Mouse (Mus musculus): ENCODE data around the gene Fam155a.
"Not testable (repeated sequence)": the region's sequence is repeated elsewhere in the genome, so short reads cannot be mapped to it uniquely, and the experiment has no call there.

Fam155a gene

DNA sequence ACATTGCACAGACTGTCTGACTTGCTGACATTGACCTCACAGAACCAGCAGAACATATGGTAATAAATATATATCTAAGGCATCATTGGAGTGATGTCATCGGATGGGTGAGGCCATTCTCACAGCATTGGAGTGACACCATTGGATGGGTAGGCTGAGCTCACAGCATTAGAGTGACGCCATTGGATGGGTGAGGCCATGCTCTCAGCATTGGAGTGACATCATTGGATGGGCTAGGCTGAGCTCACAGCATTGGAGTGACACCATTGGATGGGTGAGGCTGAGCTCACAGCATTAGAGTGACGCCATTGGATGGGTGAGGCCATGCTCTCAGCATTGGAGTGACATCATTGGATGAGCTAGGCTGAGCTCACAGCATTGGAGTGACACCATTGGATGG, 110.9 kb downstream of the Fam155a start:
- in situ Hi-C loops (cut with MboI, MseI), result not testable (repeated sequence)

DNA sequence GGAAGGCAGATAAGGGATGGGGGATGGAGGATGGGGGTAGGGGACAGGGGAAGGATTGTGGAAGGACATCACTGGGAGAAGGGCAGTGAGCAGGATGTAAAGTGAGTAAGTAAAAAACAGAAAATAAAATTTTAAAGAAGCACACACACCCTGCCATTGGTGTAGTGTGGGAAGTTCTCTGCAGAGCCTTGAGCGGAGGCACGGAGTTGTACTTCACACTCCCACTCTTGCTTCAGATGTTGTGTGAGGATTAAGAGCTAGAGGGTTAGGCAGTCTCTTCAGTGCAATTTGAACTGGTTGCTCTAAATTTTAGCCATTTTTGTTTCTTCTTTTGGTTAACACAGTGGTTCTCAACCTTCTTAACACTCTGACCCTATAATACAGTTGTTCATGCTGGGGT, 114.1 kb downstream of the Fam155a start:
- in situ Hi-C loops (cut with MboI, MseI), result no loop called here

DNA sequence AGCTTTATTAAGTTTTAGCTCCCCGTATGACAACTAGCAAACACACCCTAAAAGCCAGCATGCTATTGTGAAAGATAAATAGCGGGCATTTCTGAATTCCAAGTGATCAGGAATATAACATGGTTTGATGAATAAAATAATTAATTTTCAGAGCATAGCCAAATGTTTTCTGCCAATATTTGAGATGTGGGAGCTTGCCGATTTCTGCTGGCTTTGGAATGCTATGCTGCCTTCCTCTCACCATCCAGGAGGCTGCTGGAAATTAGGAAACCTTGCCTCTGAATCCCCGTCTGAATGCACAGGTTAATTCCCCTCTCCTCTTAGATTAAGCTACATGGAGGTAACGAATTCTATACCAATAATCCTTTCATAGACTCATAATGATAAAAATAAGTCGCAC, 116.1 kb downstream of the Fam155a start:
- in situ Hi-C loops (cut with MboI, MseI), result no loop called here

DNA sequence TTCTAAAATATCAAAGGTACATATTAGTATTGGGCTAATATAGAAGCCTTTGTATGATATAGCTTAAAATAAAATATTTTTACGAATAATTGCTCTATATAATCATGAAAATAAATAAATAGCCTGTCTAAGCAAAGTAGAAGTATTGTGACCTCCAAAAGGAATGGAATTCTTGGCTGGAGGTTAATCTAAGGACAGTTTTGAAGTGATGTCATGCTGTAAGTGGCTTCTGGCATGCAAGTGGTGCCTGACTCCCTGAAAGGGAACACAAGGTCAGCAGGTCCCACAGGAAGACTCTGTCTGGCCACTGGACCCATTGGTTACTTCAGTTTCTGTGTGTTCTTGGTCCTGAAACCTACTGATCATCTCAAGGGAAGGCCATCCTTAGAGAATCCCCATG, 117.3 kb downstream of the Fam155a start:
- in situ Hi-C loops (cut with MboI, MseI), result no loop called here

GRCm38 (mm10) chr8:9638162-9638561, 132.8 kb downstream of the Fam155a start:
- in situ Hi-C loops (cut with MboI, MseI), result no loop called here

DNA sequence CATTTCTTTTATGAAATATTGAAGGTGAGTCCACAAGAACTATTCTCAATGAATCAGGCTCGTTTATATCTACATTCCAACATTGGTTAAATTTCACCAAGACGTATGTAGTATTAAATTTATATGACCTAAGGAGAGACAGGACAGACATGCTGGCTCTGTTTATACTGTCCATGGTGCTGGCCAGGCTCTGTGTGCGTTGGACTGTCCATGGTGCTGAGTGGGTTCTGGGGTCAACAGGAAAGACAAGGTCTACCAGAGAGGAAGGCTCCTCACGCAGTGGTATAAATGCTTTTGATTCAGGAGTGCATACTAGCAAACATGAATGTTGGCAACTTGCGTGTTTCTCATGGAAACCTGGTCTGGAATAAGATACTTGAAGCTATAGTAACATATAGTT, 135.7 kb downstream of the Fam155a start:
- in situ Hi-C loops (cut with MboI, MseI), result no loop called here

- in situ Hi-C loops (cut with MboI, MseI), result no loop called here
Measured at GRCm38 (mm10) chr8:9607086-9607701, 163.8 kb downstream of the Fam155a start.

DNA sequence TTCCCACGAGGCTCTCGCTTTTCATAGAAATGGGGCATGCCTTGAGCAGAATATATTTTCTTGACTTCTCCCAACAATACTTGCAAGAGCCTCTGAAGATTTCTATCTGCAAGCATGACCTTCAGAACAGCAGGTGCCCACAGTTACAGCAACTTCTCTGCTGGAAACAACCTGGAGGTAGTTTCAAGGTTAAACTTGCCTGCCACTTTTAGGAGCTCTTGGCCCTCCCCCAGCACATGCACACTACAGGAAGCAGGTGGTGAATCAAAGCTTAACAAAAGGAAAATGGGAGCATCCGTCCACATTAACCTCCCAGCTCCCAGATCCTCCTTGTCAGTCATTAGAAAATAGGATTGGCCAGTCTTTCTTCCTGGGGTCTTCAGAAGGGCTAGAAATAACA, 175.0 kb downstream of the Fam155a start:
- in situ Hi-C loops (cut with MboI, MseI), result no loop called here

DNA sequence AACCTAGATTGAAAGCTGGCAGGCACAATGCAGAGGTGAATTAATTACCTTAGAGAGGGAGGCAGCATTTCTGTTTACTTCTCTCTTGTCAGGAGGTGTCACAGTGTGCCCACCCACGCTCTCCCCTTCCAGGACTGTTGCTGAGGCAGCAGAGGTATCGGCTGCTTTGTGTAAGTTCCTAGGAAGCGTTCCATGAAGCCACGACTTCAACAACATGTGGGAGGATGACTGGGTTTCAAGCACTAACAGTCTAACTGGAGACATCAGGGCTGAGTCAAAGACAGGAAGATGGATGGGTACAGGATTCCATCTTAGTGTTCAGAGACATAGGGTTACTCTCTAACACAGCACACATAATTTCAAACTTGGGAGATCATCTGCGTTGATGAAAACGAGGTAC, 189.1 kb downstream of the Fam155a start:
- in situ Hi-C loops (cut with MboI, MseI), result no loop called here

GRCm38 (mm10) chr8:9580192-9580591, 190.8 kb downstream of the Fam155a start:
- in situ Hi-C loops (cut with MboI, MseI), result no loop called here

- in situ Hi-C loops (cut with MboI, MseI), result no loop called here
Measured at GRCm38 (mm10) chr8:9571977-9572376, 199.0 kb downstream of the Fam155a start.

DNA sequence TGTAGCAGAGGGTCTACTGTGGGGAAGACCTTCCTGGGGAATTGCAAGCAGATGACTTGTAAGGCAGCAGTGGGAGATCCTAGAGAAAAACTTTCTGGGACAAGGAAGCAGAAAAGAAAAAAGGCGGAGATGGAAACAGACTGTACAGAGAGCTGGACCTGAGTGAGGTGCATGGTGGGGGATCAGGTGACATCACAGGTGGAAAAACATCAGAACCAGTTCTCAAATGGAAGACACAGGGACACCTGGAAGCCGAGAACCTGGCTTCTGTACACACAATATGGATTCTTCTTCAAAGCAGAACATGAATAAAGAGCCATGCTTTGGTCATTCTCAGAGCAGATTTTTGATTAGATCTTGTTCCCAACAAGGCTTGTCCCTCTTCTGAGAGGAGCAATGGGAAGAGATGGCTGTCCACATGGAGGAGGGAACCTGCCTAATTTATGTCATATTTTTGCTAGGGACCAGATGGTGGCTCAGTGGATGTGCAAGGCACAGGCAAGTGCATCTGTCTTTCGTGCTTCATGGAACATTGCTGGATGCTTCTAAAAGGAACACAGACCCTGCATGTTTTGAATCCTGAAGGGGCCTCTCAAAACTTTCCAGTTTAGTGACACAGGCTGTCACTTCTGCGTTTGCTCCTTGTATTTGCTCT, 201.3 kb downstream of the Fam155a start:
- in situ Hi-C loops (cut with MboI, MseI), result no loop called here

GRCm38 (mm10) chr8:9549199-9549598, 221.8 kb downstream of the Fam155a start:
- in situ Hi-C loops (cut with MboI, MseI), result no loop called here

- in situ Hi-C loops (cut with MboI, MseI), result no loop called here
Measured at GRCm38 (mm10) chr8:9547558-9547954, 223.4 kb downstream of the Fam155a start.

DNA sequence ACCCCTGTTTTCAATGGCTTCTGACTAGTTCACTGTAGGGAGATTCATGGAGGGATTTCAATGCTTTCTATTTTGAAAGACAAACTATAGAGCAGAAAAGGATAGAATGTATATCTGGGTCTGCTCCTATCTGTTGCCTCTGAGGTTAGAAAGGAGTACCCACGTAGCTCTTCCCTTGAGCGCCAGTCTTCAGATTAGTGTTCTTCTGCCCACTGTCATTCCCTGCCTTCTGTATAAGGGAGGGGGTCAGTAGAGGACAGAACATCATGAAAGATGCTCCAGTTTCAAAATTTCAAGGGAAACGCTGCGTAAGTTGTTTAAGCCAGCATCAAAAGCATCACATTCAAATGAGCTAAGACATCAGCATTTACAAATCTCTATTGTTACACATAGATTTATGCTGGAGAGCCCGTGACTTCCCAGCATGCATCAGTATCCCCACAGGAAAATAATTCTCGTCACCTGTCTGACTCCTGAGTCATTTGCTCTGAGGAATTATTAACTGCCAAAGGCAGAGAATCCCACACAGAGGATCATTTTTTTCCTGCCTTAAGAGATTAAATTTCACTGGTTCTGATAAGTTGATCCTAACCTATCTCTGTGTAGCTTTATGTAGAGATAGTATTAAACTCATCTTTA, 223.9 kb downstream of the Fam155a start:
- in situ Hi-C loops (cut with MboI, MseI), result no loop called here

- in situ Hi-C loops (cut with MboI, MseI), result no loop called here
Measured at GRCm38 (mm10) chr8:9546429-9546828, 224.5 kb downstream of the Fam155a start.

DNA sequence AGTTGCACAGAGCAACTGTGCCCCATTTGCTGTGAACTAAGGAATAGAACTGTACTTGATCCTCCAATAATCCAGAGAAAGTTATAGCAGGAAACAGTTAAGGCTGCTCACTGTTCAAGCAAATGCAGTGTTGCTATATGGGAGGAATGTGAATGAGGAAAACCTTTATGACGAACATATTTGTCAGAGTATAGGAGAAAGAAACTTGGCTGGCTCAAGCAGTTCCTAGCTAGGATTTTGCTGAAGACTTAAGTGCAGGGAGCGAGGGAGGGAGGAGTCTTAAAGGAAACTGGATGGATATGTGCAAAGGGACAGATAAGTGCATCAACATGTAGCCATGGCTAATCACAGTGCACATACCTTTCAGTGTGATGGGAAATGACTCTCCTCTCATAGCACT, 225.3 kb downstream of the Fam155a start:
- in situ Hi-C loops (cut with MboI, MseI), result no loop called here

GRCm38 (mm10) chr8:9535730-9536372, 235.1 kb downstream of the Fam155a start:
- in situ Hi-C loops (cut with MboI, MseI), result no loop called here

DNA sequence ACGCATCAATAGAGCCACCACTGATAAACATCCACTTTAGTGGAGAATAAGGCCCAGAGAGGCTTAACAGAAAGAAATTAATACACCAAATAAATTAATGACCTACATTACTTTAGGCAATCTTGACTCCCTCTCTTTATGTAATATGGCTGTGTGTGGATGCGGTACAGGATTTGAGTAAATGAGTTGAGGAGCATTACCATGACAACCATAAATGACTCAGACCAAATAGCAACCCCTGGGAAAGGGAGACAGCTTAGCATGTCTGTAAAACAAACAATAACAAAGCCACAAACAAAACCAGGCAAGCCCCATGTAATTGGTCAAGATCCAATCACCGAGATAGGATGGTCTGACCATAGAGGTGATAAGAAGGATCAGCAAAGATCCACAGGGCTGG, 244.4 kb downstream of the Fam155a start:
- in situ Hi-C loops (cut with MboI, MseI), result no loop called here

- in situ Hi-C loops (cut with MboI, MseI), result no loop called here
Measured at GRCm38 (mm10) chr8:9521577-9521976, 249.4 kb downstream of the Fam155a start.

- in situ Hi-C loops (cut with MboI, MseI), result no loop called here
Measured at GRCm38 (mm10) chr8:9500751-9501150, 270.2 kb downstream of the Fam155a start.

GRCm38 (mm10) chr8:9494225-9494598, 276.7 kb downstream of the Fam155a start:
- in situ Hi-C loops (cut with MboI, MseI), result no loop called here

Data from T-helper 2 cell (primary cell).